Mouse (Mus musculus) lung, embryonic 15.5 days (tissue): ENCODE results near the gene Olfr1202. TPM values are rescaled to one million over a fixed set of nuclear protein-coding genes. Genes with fewer than 3 reads are reported as not detected.

Experiments used
- ATAC-seq: fragments of 200-750 bp; cut with Nextera tagmentation; 2 replicates; pipeline ENCODE4 v1.8.0; 2017; ENCODE audit warnings: moderate number of reproducible peaks, borderline replicate concordance; ENCODE audit not compliant: low FRiP score, low TSS enrichment; ENCODE audit errors: extremely low read depth
- H3K27ac ChIP-seq: fragments of 300-500 bp; sonication (generic); 2 replicates; pipeline ENCODE4 v1.5.1; 2015; ENCODE audit warnings: moderate library complexity, mild to moderate bottlenecking, inconsistent platforms
- H3K27me3 ChIP-seq: fragments of 300-500 bp; sonication (generic); 2 replicates; pipeline ENCODE4 v1.6.1; 2015; ENCODE audit warnings: inconsistent platforms
- H3K36me3 ChIP-seq: fragments of 300-500 bp; sonication (generic); 2 replicates; pipeline ENCODE4 v1.6.1; 2015; ENCODE audit warnings: inconsistent platforms
- H3K4me1 ChIP-seq: fragments of 300-500 bp; sonication (generic); 2 replicates; pipeline ENCODE4 v1.6.1; 2015; ENCODE audit warnings: inconsistent platforms
- H3K4me2 ChIP-seq: fragments of 300-500 bp; sonication (generic); 2 replicates; pipeline ENCODE4 v1.6.1; 2015; ENCODE audit warnings: inconsistent platforms, mild to moderate bottlenecking, moderate library complexity
- H3K4me3 ChIP-seq: fragments of 300-500 bp; sonication (generic); 2 replicates; pipeline ENCODE4 v1.5.1; 2015; ENCODE audit warnings: mild to moderate bottlenecking, inconsistent platforms
- H3K9ac ChIP-seq: fragments of 300-500 bp; sonication (generic); 2 replicates; pipeline ENCODE4 v1.6.1; 2015; ENCODE audit warnings: inconsistent platforms
- H3K9me3 ChIP-seq: fragments of 300-500 bp; sonication (generic); 2 replicates; pipeline ENCODE4 v1.6.1; 2016; ENCODE audit warnings: inconsistent platforms
- WGBS: fragments of 180-500 bp; shearing (Covaris S2); methylation state at CpG from one replicate; pipeline ENCODE4 v1.1.7; 2015; 5-methylcytosine and 5-hydroxymethylcytosine counted together
- polyA plus RNA-seq: library from polyadenylated mRNA; unstranded; fragments of >200 nt; fragmentation: Nextera tagmentation; extraction: Ambion mirVana; gene quantifications from 2 replicates; pipeline ENCODE4 v1.2.1, GENCODE M21; 2015

Olfr1202 gene
- polyA plus RNA-seq = not detected in 2 replicates

DNA sequence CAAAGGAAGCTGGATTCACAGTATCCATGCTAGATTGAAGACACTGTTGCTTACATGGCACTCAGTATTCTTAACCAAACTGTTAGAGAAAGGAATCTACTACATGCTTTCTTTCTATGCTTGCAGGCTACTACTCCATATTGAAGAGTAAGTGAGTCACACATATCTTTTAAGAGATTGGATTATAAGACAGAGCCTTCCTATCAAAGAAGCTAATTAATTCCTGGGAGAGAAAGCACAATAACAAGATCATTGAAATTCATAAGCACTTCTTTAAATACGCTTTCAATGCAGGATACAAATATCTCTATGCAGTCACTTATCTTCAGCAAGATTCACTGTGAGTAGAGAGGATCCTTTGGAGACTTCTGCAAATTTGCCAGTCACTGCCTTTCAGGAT lies at the start of gene Olfr1202:
TSS of gene Olfr1202 (plus strand) at position 301 of the 400 bp plus-strand sequence.
- H3K4me2 ChIP-seq = no peak within 1 kb of the TSS
- ATAC-seq = no peak
- no peaks in the 10 kb centered on the region for H3K36me3 ChIP-seq
- no peak within 1 kb of the TSS for H3K4me3 ChIP-seq
- 73% methylated on average over 1 of the region's 1 CpGs for WGBS
- H3K27ac ChIP-seq = no peak within 1 kb of the TSS
- H3K9ac ChIP-seq = no peak within 1 kb of the TSS
- no peaks in the 10 kb centered on the region for H3K4me1 ChIP-seq
- no peaks in the 10 kb centered on the region for H3K27me3 ChIP-seq
- no peaks in the 10 kb centered on the region for H3K9me3 ChIP-seq

DNA sequence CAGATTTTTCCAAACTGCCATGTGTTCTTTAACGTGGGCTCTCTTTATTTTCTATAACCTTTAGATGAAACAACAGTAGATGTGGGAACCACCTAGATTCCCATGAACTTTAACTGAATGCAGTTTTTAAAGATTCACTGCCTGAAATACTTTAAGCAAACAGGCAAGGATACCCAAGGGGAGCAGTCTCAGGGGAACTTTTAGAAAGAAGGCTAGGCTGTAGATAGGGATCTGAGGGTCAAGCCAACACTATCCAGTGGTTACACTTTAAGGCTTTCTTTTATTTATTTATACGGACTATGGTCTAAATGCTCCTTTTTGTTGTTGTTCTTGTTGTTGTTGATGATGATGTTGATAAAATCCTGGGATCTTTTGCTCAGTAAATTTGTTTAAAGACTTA lies 43.9 kb upstream of the Olfr1202 start, which contains the start of gene Olfr1200:
TSS of gene Olfr1200 (minus strand) at position 101 of the 400 bp plus-strand sequence.
- H3K9me3 ChIP-seq = no peaks in the 10 kb centered on the region
- no peaks in the 10 kb centered on the region for H3K4me1 ChIP-seq
- H3K4me3 ChIP-seq = no peak within 1 kb of the TSS
- WGBS = 71% methylated on average over 2 of the region's 2 CpGs
- H3K9ac ChIP-seq = no peak within 1 kb of the TSS
- no peak for ATAC-seq
- H3K27ac ChIP-seq = no peak within 1 kb of the TSS
- no peak within 1 kb of the TSS for H3K4me2 ChIP-seq
- no peaks in the 10 kb centered on the region for H3K27me3 ChIP-seq
- H3K36me3 ChIP-seq = no peaks in the 10 kb centered on the region

DNA sequence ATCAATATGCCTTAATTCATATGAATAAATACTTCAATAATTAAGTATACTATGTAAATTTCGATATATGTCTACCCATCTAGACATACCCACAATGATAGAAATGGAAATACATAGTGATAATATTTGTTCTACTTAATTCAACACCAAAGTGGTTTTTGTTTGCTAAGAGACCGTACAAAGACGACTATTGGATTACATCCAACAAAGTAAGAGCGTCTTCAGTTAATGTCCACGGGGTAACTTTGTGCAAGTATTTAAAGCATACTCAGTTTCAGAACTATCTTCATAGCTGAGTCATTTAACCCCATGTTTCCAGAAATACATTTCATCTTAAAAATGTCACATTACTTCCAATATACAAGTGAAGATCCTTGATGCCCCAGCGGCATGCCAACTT lies 21.6 kb upstream of the Olfr1202 start, which contains the start of gene Olfr1201:
TSS of gene Olfr1201 (plus strand) at position 301 of the 400 bp plus-strand sequence.
- H3K36me3 ChIP-seq = no peaks in the 10 kb centered on the region
- no peak for ATAC-seq
- H3K9ac ChIP-seq = no peak within 1 kb of the TSS
- H3K27me3 ChIP-seq = no peaks in the 10 kb centered on the region
- 62% methylated on average over 6 of the region's 6 CpGs for WGBS
- H3K9me3 ChIP-seq = no peaks in the 10 kb centered on the region
- no peak within 1 kb of the TSS for H3K4me2 ChIP-seq
- no peak within 1 kb of the TSS for H3K4me3 ChIP-seq
- no peak within 1 kb of the TSS for H3K27ac ChIP-seq
- no peaks in the 10 kb centered on the region for H3K4me1 ChIP-seq

DNA sequence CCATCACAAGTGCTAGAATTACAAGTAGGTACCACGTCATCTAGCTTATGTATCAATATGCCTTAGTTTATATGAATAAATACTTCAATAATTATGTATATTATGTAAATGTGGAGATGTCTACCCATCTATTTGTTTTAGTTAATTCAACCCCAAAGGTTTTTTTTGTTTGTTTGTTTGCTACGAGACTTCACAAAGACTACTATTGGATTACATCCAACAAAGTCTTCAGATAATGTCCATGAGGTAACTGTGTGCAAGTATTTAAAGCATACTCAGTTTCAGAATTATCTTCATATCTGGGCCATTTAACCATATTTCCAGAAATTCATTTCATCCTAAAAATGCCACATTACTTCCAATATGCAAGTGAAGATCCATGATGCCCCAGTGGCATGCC lies 15.1 kb downstream of the Olfr1202 start, which contains the start of gene Olfr1205:
TSS of gene Olfr1205 (plus strand) at position 301 of the 400 bp plus-strand sequence.
- Histone ChIP-seq H3K4me3 (no peak within 1 kb of the TSS), H3K9ac (no peak within 1 kb of the TSS), H3K36me3 (no peaks in the 10 kb centered on the region), H3K27ac (no peak within 1 kb of the TSS), H3K4me1 (no peaks in the 10 kb centered on the region), H3K9me3 (no peaks in the 10 kb centered on the region), H3K27me3 (no peaks in the 10 kb centered on the region), H3K4me2 (no peak within 1 kb of the TSS)
- ATAC-seq = no peak
- 76% methylated on average over 2 of the region's 2 CpGs for WGBS

DNA sequence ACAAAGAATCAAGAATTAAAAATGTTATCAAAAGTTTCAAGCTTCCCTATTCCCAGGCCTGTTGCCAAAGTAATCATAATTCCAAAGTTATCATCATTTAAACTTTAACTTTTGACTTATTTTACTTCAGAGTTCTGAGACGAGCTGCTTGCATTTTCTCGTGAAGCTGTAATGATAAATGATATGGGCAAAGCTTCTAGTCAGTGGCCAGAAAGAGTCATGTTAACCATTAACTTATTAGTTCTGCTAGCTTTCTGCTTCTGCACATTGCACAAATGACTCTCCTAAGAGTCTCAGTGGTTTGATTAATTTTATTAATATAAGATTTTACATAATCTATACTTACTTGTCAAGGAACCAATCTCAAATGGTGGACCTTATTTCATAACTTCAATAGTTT lies 24.2 kb downstream of the Olfr1202 start:
- no peaks in the 10 kb centered on the region for H3K27me3 ChIP-seq
- H3K4me3 ChIP-seq = no peak overlapping the region
- WGBS = 33% methylated on average over 2 of the region's 2 CpGs
- ATAC-seq = no peak
- no peaks in the 10 kb centered on the region for H3K36me3 ChIP-seq
- H3K4me1 ChIP-seq = no peaks in the 10 kb centered on the region
- H3K9me3 ChIP-seq = no peaks in the 10 kb centered on the region
- no peak overlapping the region for H3K9ac ChIP-seq
- no peak overlapping the region for H3K4me2 ChIP-seq
- H3K27ac ChIP-seq = no peak overlapping the region

DNA sequence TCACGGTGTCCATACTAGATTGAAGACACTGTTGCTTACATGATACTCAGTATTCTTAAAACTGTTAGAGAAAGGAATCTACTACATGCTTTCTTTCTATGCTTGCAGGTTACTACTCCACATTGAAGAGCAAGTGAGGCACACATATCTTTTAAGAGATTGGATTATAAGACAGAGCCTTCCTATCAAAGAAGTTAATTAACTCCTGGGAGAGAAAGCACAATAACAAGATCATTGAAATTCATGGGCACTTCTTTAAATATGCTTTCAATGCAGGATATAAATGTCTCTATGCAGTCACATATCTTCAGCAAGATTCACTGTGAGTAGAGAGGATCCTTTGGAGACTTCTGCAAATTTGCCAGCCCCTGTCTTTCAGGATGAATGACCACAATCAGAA lies 34.7 kb downstream of the Olfr1202 start, which contains the start of gene Olfr1204:
TSS of gene Olfr1204 (plus strand) at position 301 of the 400 bp plus-strand sequence.
- Histone ChIP-seq H3K4me1 (no peaks in the 10 kb centered on the region), H3K9me3 (no peaks in the 10 kb centered on the region; the same call in 1 of the 2 replicates)
- 86% methylated on average over 1 of the region's 1 CpGs for WGBS

DNA sequence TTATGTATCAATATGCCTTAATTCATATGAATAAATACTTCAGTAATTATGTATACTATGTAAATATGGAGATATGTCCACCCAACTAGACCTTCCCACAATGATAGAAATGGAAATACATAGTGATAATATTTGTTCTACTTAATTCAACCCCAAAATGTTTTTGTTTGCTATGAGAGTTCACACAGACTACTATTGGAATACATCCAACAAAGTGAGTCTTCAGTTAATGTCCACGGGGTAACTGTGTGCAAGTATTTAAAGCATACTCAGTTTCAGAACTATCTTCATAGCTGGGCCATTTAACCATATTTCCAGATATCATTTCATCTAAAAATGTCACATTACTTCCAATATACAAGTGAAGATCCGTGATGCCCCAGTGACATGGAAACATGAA lies 48.6 kb downstream of the Olfr1202 start, which contains the start of gene Olfr1206:
TSS of gene Olfr1206 (plus strand) at position 301 of the 400 bp plus-strand sequence.
- H3K9me3 ChIP-seq = no peaks in the 10 kb centered on the region
- 77% methylated on average over 2 of the region's 2 CpGs for WGBS
- H3K9ac ChIP-seq = no peak within 1 kb of the TSS

More for the DNA sequence above, 34.7 kb downstream of the Olfr1202 start, which contains the start of gene Olfr1204:
- H3K27ac ChIP-seq = no peak within 1 kb of the TSS
- H3K36me3 ChIP-seq = no peaks in the 10 kb centered on the region
- no peak within 1 kb of the TSS for H3K4me2 ChIP-seq
- no peak within 1 kb of the TSS for H3K4me3 ChIP-seq
- no peaks in the 10 kb centered on the region for H3K27me3 ChIP-seq
- no peak for ATAC-seq
- no peak within 1 kb of the TSS for H3K9ac ChIP-seq

More for the DNA sequence above, 48.6 kb downstream of the Olfr1202 start, which contains the start of gene Olfr1206:
- Histone ChIP-seq H3K36me3 (no peaks in the 10 kb centered on the region), H3K4me2 (no peak within 1 kb of the TSS), H3K27me3 (no peaks in the 10 kb centered on the region), H3K4me1 (no peaks in the 10 kb centered on the region), H3K27ac (no peak within 1 kb of the TSS), H3K4me3 (no peak within 1 kb of the TSS)
- ATAC-seq = no peak

Other genes starting within 250 kb of the Olfr1202 start
- not detected in 2 replicates for gene Olfr1189, start 228.0 kb upstream of the Olfr1202 start, polyA plus RNA-seq
- gene Olfr1191-ps1, start 174.0 kb upstream of the Olfr1202 start, polyA plus RNA-seq = not detected in 2 replicates
- not detected in 2 replicates for gene Olfr1192-ps1, start 166.0 kb upstream of the Olfr1202 start, polyA plus RNA-seq
- gene Olfr1193, start 138.9 kb upstream of the Olfr1202 start, polyA plus RNA-seq = not detected in 2 replicates
- not detected in 2 replicates for gene Olfr1195, start 125.3 kb upstream of the Olfr1202 start, polyA plus RNA-seq
- gene Olfr1196, start 109.9 kb upstream of the Olfr1202 start, polyA plus RNA-seq = not detected in 2 replicates
- gene Olfr1197, start 82.1 kb upstream of the Olfr1202 start, polyA plus RNA-seq = not detected in 2 replicates
- gene Olfr1198, start 63.1 kb upstream of the Olfr1202 start, polyA plus RNA-seq = not detected in 2 replicates
- gene Olfr1199, start 54.0 kb upstream of the Olfr1202 start, polyA plus RNA-seq = not detected in 2 replicates
- gene Olfr1200, start 44.0 kb upstream of the Olfr1202 start, polyA plus RNA-seq = not detected in 2 replicates
- not detected in 2 replicates for gene Olfr1201, start 21.5 kb upstream of the Olfr1202 start, polyA plus RNA-seq
- not detected in 2 replicates for gene Olfr1205, start 15.2 kb downstream of the Olfr1202 start, polyA plus RNA-seq
- gene Olfr1204, start 34.8 kb downstream of the Olfr1202 start, polyA plus RNA-seq = not detected in 2 replicates
- not detected in 2 replicates for gene Olfr1206, start 48.7 kb downstream of the Olfr1202 start, polyA plus RNA-seq
- gene Olfr1208, start 87.8 kb downstream of the Olfr1202 start, polyA plus RNA-seq = not detected in 2 replicates
- gene Olfr1209, start 100.7 kb downstream of the Olfr1202 start, polyA plus RNA-seq = not detected in 2 replicates
- gene Olfr1211, start 123.6 kb downstream of the Olfr1202 start, polyA plus RNA-seq = not detected in 2 replicates
- not detected in 2 replicates for gene Olfr1212, start 139.5 kb downstream of the Olfr1202 start, polyA plus RNA-seq
- not detected in 2 replicates for gene Gm13762, start 165.8 kb downstream of the Olfr1202 start, polyA plus RNA-seq
- not detected in 2 replicates for gene Olfr1214, start 178.2 kb downstream of the Olfr1202 start, polyA plus RNA-seq
- gene Olfr1215, start 192.5 kb downstream of the Olfr1202 start, polyA plus RNA-seq = not detected in 2 replicates
- gene Olfr1216, start 203.8 kb downstream of the Olfr1202 start, polyA plus RNA-seq = not detected in 2 replicates
- not detected in 2 replicates for gene Olfr1217, start 217.6 kb downstream of the Olfr1202 start, polyA plus RNA-seq
- gene Olfr1218, start 246.7 kb downstream of the Olfr1202 start, polyA plus RNA-seq = not detected in 2 replicates